Mouse (Mus musculus) midbrain, embryonic 15.5 days (tissue): ENCODE measurements at regions not wholly inside any gene's neighbourhood (a gene's known extent, or its start where the extent isn't known, plus 50 kb on each side); places are given as distances from the start of the nearest gene placed in this dataset.

ENCODE experiments used
- ATAC-seq: fragments of 200-750 bp; cut with Nextera tagmentation; replicated peaks from 2 replicates; pipeline ENCODE4 v1.8.0; 2017; ENCODE audit warnings: moderate TSS enrichment
- H3K27ac ChIP-seq: fragments of 300-500 bp; sonication (generic); 2 replicates; pipeline ENCODE4 v1.5.1; 2015; ENCODE audit warnings: mild to moderate bottlenecking, inconsistent platforms
- H3K27me3 ChIP-seq: fragments of 300-500 bp; sonication (generic); replicated peaks from 2 replicates; pipeline ENCODE4 v1.6.1; 2015; ENCODE audit warnings: inconsistent platforms
- H3K36me3 ChIP-seq: fragments of 300-500 bp; sonication (generic); replicated peaks from 2 replicates; pipeline ENCODE4 v1.6.1; 2015; ENCODE audit warnings: inconsistent platforms
- H3K4me1 ChIP-seq: fragments of 300-500 bp; sonication (generic); 2 replicates; pipeline ENCODE4 v1.6.1; 2015; ENCODE audit warnings: inconsistent platforms
- H3K4me2 ChIP-seq: fragments of 300-500 bp; sonication (generic); 2 replicates; pipeline ENCODE4 v1.6.1; 2015; ENCODE audit warnings: inconsistent platforms, mild to moderate bottlenecking, moderate library complexity
- H3K4me3 ChIP-seq: fragments of 300-500 bp; sonication (generic); 2 replicates; pipeline ENCODE4 v1.5.1; 2015; ENCODE audit warnings: mild to moderate bottlenecking, inconsistent platforms
- H3K9ac ChIP-seq: fragments of 300-500 bp; sonication (generic); 2 replicates; pipeline ENCODE4 v1.6.1; 2015; ENCODE audit warnings: mild to moderate bottlenecking, inconsistent platforms
- H3K9me3 ChIP-seq: fragments of 300-500 bp; sonication (generic); 2 replicates; pipeline ENCODE4 v1.6.1; 2016; ENCODE audit warnings: inconsistent platforms
- WGBS: fragments of 180-500 bp; shearing (Covaris S2); methylation state at CpG from one replicate; pipeline ENCODE4 v1.1.7; 2015; ENCODE audit warnings: mixed read lengths; 5-methylcytosine and 5-hydroxymethylcytosine counted together

DNA sequence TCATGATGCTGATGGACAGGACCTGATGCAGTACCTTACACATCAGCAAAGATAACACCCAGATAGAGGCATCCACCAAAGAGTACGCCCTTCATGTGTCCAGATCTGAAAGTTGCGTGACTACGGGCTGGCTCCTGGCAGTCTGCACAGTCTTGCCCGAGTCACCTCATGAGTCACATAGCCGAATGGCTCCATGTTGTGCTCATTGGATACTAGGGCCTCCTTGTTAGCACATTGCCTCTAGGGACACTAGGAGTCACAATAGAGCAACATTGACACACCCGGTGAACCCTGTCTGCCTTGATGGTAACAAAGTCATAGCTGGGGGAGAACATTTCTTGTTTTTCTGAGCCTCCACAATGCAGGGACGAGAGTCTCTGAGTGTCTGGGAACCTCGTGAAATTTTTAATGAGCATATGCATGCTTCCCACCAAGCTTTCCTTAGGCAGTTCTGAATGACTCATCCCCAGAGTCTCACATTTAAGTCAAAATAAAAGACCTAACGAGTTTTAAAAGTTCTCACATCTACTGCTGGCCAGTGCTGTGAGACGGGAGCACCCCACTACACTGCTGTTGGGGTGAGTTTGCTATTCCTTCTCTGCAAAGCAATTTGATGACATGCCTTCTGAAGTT lies 297.5 kb downstream of the Insig2 start:
- Histone ChIP-seq H3K4me2 (no peak overlapping the region), H3K27ac (no peak overlapping the region), H3K27me3 (no peaks in the 10 kb centered on the region), H3K9ac (no peak overlapping the region), H3K9me3 (no peaks in the 10 kb centered on the region), H3K4me3 (no peak overlapping the region), H3K4me1 (no peaks in the 10 kb centered on the region), H3K36me3 (no peaks in the 10 kb centered on the region)
- ATAC-seq, result no peak
- WGBS, result 90% methylated on average over 10 of the region's 10 CpGs

DNA sequence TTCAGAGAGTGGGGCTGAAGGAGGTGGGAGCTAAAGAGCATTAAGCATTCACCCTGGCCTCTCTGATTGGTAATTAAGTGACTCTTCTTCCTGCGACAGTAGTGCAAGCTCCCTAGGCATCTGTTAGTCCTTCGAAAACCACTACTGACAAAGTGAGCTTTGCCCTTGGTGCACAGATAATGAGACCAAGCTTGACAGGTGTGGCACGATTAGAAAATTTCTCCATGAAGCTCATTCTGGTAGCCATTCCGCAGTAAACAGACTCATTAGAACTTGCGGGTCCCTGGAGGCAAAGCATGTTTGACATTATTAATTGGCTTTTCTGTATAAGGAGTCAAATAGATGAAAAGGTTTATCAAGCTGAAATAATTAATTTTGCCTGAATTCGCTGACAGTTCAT lies 285.8 kb downstream of the Insig2 start:
- Histone ChIP-seq H3K9me3 (no peaks in the 10 kb centered on the region), H3K36me3 (no peaks in the 10 kb centered on the region), H3K27ac (no peak overlapping the region), H3K4me2 (no peak overlapping the region), H3K4me3 (no peak overlapping the region), H3K4me1 (peaks cover 10% of the 10 kb centered on the region), H3K9ac (no peak overlapping the region), H3K27me3 (peaks cover 10% of the 10 kb centered on the region; the same call in 1 of the 2 replicates)
- 67% methylated on average over 6 of the region's 6 CpGs for WGBS
- no peak for ATAC-seq

DNA sequence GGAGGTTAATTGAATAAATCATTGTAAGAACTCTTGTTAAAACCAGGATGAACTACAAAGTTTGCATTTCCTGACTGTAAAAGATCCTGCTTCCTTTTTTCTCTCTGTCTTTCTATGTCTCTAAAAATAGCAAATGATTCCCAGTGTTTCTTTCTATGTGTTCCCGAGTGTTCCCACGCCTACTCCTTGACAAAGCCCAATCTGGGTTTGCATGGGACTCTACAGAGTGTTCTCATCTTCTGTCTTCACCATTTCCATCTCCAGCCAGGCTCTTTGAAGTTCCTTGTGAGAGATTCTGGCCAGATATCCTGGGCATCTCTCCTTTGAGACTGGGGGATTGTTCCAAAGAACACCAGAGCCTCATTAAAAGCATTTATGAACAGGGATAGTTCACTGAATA lies 285.0 kb downstream of the Insig2 start:
- 59% methylated on average over 2 of the region's 2 CpGs for WGBS
- H3K4me1 ChIP-seq, result peaks cover 13% of the 10 kb centered on the region
- no peak for ATAC-seq
- H3K9me3 ChIP-seq, result no peaks in the 10 kb centered on the region
- no peak overlapping the region for H3K9ac ChIP-seq
- H3K4me3 ChIP-seq, result no peak overlapping the region
- H3K4me2 ChIP-seq, result no peak overlapping the region
- H3K36me3 ChIP-seq, result no peaks in the 10 kb centered on the region
- peaks cover 12% of the 10 kb centered on the region for H3K27me3 ChIP-seq
- H3K27ac ChIP-seq, result no peak overlapping the region

DNA sequence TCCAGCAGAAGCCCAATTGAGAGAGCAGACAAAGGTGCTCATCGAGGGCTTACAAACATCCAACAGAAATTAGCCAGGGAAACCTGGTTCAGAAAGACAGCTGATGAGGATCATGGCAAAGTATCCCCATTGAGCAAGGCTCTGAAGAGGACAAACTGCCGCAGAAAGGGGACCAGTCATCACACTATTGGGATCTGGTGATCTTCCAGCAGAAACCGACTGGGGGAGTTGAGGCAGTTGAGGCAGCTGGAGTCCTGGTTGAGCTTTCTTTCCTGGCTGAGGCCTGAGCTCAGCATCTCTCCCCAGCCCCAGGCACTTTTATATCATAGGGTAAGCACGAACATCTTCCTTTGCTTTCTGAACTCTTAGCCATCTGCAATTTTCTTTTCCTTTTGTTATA lies 282.7 kb downstream of the Insig2 start:
- 79% methylated on average over 4 of the region's 4 CpGs for WGBS
- H3K9ac ChIP-seq, result no peak overlapping the region
- ATAC-seq, result no peak

DNA sequence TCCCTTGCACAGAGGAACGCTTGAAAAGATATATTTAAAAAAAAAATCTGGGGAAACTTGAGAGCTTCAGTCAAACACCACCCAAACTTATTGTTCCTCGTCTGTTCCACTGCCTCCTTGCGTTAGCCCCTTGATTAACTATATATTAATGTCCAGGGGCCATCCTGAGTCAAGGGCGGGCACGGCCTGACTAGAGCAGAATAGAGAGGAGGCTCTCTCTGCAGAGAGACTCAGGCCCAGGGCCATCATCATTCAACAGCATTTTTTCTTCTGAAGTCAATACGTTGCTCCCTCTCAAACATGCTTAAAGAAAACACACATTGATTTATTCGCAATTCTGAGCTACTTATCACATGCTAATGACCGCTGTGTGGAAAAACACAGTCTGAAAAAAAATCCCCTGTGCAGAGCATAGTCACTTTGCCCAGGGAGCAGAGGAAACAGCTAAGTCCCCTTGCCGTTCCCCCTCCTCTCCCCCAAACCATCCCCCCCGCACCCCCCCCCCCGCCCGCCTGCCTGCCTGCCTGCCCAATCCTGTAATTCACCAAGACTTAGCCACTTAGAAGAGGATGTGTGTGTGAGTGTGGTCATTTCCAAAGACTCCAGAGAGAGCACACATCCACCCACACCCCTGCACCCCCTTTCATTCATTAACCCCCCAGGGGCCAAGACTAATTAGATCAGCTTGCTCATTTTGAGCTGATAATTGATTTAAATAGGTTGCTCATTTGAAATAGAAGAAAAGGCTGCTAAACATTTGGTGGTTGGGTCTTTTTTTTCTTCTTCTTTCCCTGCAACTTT lies 281.5 kb downstream of the Insig2 start:
- no peak overlapping the region for H3K27ac ChIP-seq
- H3K9ac ChIP-seq, result no peak overlapping the region
- H3K36me3 ChIP-seq, result no peaks in the 10 kb centered on the region
- H3K4me3 ChIP-seq, result no peak overlapping the region
- peaks cover 16% of the 10 kb centered on the region for H3K27me3 ChIP-seq
- H3K4me1 ChIP-seq, result peaks cover 13% of the 10 kb centered on the region
- no peaks in the 10 kb centered on the region for H3K9me3 ChIP-seq
- ATAC-seq, result peak; percentile 65
- 17% methylated on average over 9 of the region's 12 CpGs for WGBS
- H3K4me2 ChIP-seq, result no peak overlapping the region

More for the DNA sequence above, 282.7 kb downstream of the Insig2 start:
- Histone ChIP-seq H3K27ac (no peak overlapping the region), H3K4me3 (no peak overlapping the region), H3K9me3 (no peaks in the 10 kb centered on the region), H3K4me1 (peaks cover 13% of the 10 kb centered on the region), H3K4me2 (no peak overlapping the region), H3K27me3 (peaks cover 16% of the 10 kb centered on the region), H3K36me3 (no peaks in the 10 kb centered on the region)

DNA sequence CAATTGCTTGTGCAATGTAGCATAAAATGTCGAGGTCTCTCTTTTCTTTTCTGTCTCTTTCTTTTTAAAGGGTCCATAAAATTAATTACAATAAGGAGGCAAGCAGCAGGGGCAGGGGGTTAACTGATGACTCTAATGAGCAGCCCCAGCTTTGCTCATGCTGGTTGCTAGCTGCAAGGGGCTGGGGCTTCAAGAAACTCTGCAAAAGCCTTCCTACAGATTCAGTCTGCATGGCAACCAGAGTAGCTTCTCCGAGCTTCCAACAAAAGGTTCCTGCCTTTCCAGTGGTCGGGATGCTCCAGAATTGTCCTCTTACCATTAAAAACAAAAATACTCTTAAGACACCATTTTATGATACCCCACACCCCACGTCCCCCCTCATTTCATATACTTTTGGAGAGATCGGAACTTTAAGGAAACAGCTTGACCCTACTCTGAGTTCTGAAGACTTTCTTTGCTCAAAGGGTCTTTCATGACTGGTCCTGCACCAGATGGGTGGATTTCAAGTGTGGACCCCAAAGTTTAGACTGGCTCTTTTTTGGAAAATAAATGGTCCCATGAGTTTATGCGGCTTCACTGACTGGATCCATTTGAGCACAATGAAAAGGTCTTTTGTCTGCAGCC lies 280.8 kb downstream of the Insig2 start:
- H3K9ac ChIP-seq, result no peak overlapping the region
- H3K9me3 ChIP-seq, result no peaks in the 10 kb centered on the region
- no peak overlapping the region for H3K4me3 ChIP-seq
- H3K36me3 ChIP-seq, result no peaks in the 10 kb centered on the region
- H3K27me3 ChIP-seq, result peaks cover 16% of the 10 kb centered on the region
- ATAC-seq, result no peak
- no peak overlapping the region for H3K4me2 ChIP-seq
- 26% methylated on average over 6 of the region's 6 CpGs for WGBS
- peaks cover 13% of the 10 kb centered on the region for H3K4me1 ChIP-seq
- no peak overlapping the region for H3K27ac ChIP-seq

DNA sequence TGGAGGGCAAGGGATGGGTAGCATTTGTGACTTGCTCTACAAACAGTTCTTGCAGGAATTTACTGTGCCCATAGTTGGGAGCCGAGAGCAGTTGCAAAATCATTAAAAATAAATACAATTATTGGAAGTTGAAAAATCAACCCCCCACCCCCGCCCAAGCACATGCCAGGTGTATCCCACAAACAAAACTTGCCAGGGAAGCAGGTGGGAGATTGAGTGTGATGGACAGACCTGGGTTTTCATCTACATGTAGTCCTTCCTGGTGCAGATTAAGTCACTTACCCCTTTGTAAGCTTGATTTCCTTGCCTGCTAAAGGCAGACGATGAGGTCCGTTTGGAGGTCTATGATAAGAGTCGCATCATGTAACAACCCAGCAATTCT lies 280.3 kb downstream of the Insig2 start:
- no peak overlapping the region for H3K27ac ChIP-seq
- H3K4me3 ChIP-seq, result no peak overlapping the region
- no peak overlapping the region for H3K4me2 ChIP-seq
- no peaks in the 10 kb centered on the region for H3K9me3 ChIP-seq
- no peaks in the 10 kb centered on the region for H3K36me3 ChIP-seq
- no peak overlapping the region for H3K9ac ChIP-seq
- WGBS, result 72% methylated on average over 5 of the region's 5 CpGs
- no peak for ATAC-seq
- peaks cover 18% of the 10 kb centered on the region for H3K27me3 ChIP-seq
- H3K4me1 ChIP-seq, result peaks cover 13% of the 10 kb centered on the region

DNA sequence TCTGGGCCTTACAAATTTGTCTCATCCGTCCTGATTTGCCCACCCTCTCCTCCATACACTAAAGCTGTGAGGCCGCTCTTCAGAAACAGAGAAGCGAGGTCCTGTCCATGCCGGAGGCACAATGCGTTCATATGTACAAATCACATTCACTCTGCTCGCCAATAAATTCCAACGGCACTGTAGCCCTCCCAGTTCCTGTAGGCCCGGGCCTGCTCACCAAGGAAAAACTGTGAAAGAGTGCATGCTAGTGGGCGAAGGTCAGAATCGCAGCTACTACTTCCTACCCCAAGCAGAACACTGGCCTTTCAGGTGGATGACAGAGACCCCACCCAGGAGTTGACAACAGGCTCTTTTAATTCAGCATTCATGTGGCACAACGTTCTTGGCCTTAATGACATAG lies 278.7 kb downstream of the Insig2 start:
- H3K4me3 ChIP-seq, result no peak overlapping the region
- WGBS, result 26% methylated on average over 11 of the region's 11 CpGs
- H3K36me3 ChIP-seq, result no peaks in the 10 kb centered on the region
- H3K4me2 ChIP-seq, result no peak overlapping the region
- H3K4me1 ChIP-seq, result peaks cover 13% of the 10 kb centered on the region
- H3K9me3 ChIP-seq, result no peaks in the 10 kb centered on the region
- H3K27ac ChIP-seq, result no peak overlapping the region
- ATAC-seq, result peak; percentile 80
- H3K9ac ChIP-seq, result no peak overlapping the region
- peaks cover 19% of the 10 kb centered on the region for H3K27me3 ChIP-seq

DNA sequence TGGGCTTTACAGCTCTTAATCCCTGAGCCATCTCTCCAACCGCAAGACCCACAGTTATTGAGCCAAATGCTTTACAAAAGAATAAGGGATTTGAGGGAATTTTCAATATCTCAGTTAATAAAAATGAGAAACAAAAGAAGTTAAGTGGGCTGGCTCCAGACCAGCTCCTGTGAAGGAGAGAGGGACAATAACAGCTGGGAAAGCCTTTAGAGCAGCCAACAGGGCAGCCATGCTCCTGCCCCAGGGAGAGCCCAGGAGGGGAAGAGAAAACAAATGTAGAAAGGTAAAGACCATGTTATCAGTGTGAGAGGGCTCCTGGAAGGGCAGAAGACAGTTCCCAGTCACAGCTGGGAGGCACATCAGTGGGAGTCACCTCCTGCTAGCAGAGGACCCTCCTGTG lies 257.8 kb downstream of the Insig2 start:
- no peaks in the 10 kb centered on the region for H3K4me1 ChIP-seq
- H3K36me3 ChIP-seq, result no peaks in the 10 kb centered on the region
- H3K4me3 ChIP-seq, result no peak overlapping the region
- H3K4me2 ChIP-seq, result no peak overlapping the region
- H3K27ac ChIP-seq, result no peak overlapping the region
- no peak overlapping the region for H3K9ac ChIP-seq
- WGBS, result 63% methylated on average over 1 of the region's 1 CpGs
- no peaks in the 10 kb centered on the region for H3K27me3 ChIP-seq
- no peak for ATAC-seq
- H3K9me3 ChIP-seq, result no peaks in the 10 kb centered on the region

DNA sequence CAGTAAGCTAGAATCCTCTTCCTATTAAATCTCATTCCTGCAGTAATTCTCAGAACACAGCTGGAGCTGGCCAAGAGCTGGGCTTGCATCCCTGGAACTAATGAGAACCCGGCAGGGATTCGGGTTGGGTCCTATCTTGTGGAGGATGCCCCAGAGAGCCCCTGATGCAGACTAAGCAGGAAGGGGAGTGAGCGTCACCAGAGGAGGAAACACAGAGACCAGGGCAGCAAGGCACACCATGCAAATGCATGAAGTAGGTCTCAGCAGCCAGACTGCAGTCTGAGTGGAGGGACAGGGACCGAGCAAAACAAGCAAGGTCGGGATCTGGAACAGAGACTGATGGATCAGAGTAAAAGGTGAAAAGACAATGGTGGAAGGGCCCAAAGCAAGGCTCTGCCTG lies 249.6 kb downstream of the Insig2 start:
- H3K4me1 ChIP-seq, result peaks cover 9% of the 10 kb centered on the region; the same call in 1 of the 2 replicates
- H3K9me3 ChIP-seq, result no peaks in the 10 kb centered on the region
- no peak overlapping the region for H3K9ac ChIP-seq
- no peak overlapping the region for H3K4me3 ChIP-seq
- no peak overlapping the region for H3K4me2 ChIP-seq
- no peaks in the 10 kb centered on the region for H3K27me3 ChIP-seq
- peak overlapping the region; percentile 49; the same call in 1 of the 2 replicates for H3K27ac ChIP-seq
- ATAC-seq, result peak; percentile 60
- 21% methylated on average over 5 of the region's 5 CpGs for WGBS
- no peaks in the 10 kb centered on the region for H3K36me3 ChIP-seq

DNA sequence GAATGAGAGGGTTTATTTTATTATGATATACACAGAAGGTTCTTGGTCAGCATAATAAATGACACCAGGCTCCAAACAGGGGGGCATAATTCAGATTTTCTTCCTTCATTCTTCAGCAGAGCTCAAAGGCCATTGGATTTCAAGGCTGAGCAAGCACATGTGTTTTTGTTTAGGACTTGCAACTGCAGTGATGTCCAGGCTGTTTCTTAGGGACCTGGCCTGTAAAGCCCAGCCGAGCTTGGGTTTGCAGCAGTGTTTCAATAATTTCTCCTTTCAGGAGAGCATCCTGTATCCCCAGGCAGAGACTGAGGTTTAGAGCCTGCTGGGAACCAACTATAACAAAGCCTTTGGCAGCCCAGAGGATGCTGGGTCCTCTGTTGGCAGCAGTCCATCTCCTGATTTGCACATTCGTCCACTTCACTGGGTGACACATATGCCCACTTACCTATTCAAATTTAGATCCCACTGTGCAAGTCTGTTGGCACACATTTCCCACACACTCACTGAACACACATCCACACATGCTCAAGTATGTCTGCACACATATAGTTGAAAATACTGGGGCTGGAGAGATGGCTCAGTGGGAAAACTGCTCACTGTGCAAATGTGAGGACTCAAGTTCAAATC lies 247.2 kb downstream of the Insig2 start:
- H3K4me3 ChIP-seq, result no peak overlapping the region
- peaks cover 9% of the 10 kb centered on the region; the same call in 1 of the 2 replicates for H3K4me1 ChIP-seq
- no peak overlapping the region for H3K4me2 ChIP-seq
- ATAC-seq, result no peak; the same call in 1 of the 2 replicates
- H3K36me3 ChIP-seq, result no peaks in the 10 kb centered on the region
- no peaks in the 10 kb centered on the region for H3K9me3 ChIP-seq
- H3K27me3 ChIP-seq, result no peaks in the 10 kb centered on the region
- 38% methylated on average over 2 of the region's 2 CpGs for WGBS
- H3K9ac ChIP-seq, result no peak overlapping the region
- peak overlapping the region; percentile 20; the same call in 1 of the 2 replicates for H3K27ac ChIP-seq
